Mouse (Mus musculus): ENCODE measurements around the gene Notch2. TPM values are rescaled to one million over a fixed set of nuclear protein-coding genes. Genes with fewer than 3 reads are reported as not detected.

The Notch2 gene
- total and polyA plus RNA-seq, 2 experiments from 2014 or later: 8.1 to 28.4 TPM

- Histone ChIP-seq H3K27ac (ENCODE audit: low read depth, low read length) (no peak overlapping the region), H3K9me3 (ENCODE audit: low read length) (no peaks in the 10 kb centered on the region), H3K36me3 (ENCODE audit: insufficient read depth) (no peaks in the 10 kb centered on the region), H3K4me1 (ENCODE audit: insufficient read depth) (no peaks in the 10 kb centered on the region), H3K9ac (no peak overlapping the region), H3K4me3 (ENCODE audit: low read depth, low read length) (no peak overlapping the region), H3K4me2 (ENCODE audit: low read depth) (no peak overlapping the region), H3K27me3 (ENCODE audit: insufficient read depth, low read length) (no peaks in the 10 kb centered on the region)
- WGBS: 86% methylated on average over 4 of the region's 4 CpGs
- DNase-seq: no peak
- TF ChIP-seq CTCF (IDR thresholded peaks at IDR 0.05; ENCODE audit: low read depth): no peak
- no peak for ATAC-seq
These were observed 40.6 kb upstream of the Notch2 start for GRCm38 (mm10) chr3:97972707-97973106.

- H3K36me3 ChIP-seq (ENCODE audit: insufficient read depth): no peaks in the 10 kb centered on the region
- H3K4me2 ChIP-seq (ENCODE audit: low read depth): no peak overlapping the region
- no peaks in the 10 kb centered on the region for H3K9me3 ChIP-seq (ENCODE audit: low read length)
- H3K4me1 ChIP-seq (ENCODE audit: insufficient read depth): no peaks in the 10 kb centered on the region
- ATAC-seq (no peak), DNase-seq (no peak)
- no peak overlapping the region for H3K4me3 ChIP-seq (ENCODE audit: low read depth, low read length)
- 30% methylated on average over 2 of the region's 2 CpGs for WGBS
- no peaks in the 10 kb centered on the region for H3K27me3 ChIP-seq (ENCODE audit: insufficient read depth, low read length)
- no peak overlapping the region for H3K9ac ChIP-seq
- no peak overlapping the region for H3K27ac ChIP-seq (ENCODE audit: low read depth, low read length)
- TF ChIP-seq CTCF (IDR thresholded peaks at IDR 0.05; ENCODE audit: low read depth): no peak
These were observed 40.0 kb upstream of the Notch2 start for GRCm38 (mm10) chr3:97973306-97973705.

GRCm38 (mm10) chr3:97974197-97974770 is 39.0 kb upstream of the Notch2 start:
- no peaks in the 10 kb centered on the region for H3K36me3 ChIP-seq (ENCODE audit: insufficient read depth)
- no peak for ATAC-seq
- no peaks in the 10 kb centered on the region for H3K4me1 ChIP-seq (ENCODE audit: insufficient read depth)
- H3K27me3 ChIP-seq (ENCODE audit: insufficient read depth, low read length): no peaks in the 10 kb centered on the region
- DNase-seq: no peak
- no peak overlapping the region for H3K27ac ChIP-seq (ENCODE audit: low read depth, low read length)
- 92% methylated on average over 6 of the region's 6 CpGs for WGBS
- no peak overlapping the region for H3K4me2 ChIP-seq (ENCODE audit: low read depth)
- no peak overlapping the region for H3K9ac ChIP-seq
- no peak for TF ChIP-seq CTCF (IDR thresholded peaks at IDR 0.05; ENCODE audit: low read depth)
- H3K9me3 ChIP-seq (ENCODE audit: low read length): no peaks in the 10 kb centered on the region
- H3K4me3 ChIP-seq (ENCODE audit: low read depth, low read length): no peak overlapping the region

- Histone ChIP-seq H3K9ac (no peak overlapping the region), H3K27ac (ENCODE audit: low read depth, low read length) (no peak overlapping the region), H3K27me3 (ENCODE audit: insufficient read depth, low read length) (no peaks in the 10 kb centered on the region), H3K4me2 (ENCODE audit: low read depth) (no peak overlapping the region), H3K36me3 (ENCODE audit: insufficient read depth) (no peaks in the 10 kb centered on the region), H3K9me3 (ENCODE audit: low read length) (no peaks in the 10 kb centered on the region), H3K4me1 (ENCODE audit: insufficient read depth) (no peaks in the 10 kb centered on the region), H3K4me3 (ENCODE audit: low read depth, low read length) (no peak overlapping the region)
- WGBS: 65% methylated on average over 6 of the region's 6 CpGs
- ATAC-seq (no peak), DNase-seq (no peak)
- no peak for TF ChIP-seq CTCF (IDR thresholded peaks at IDR 0.05; ENCODE audit: low read depth)
These were observed 36.6 kb upstream of the Notch2 start for GRCm38 (mm10) chr3:97976706-97977105.

- DNase-seq: no peak
- H3K4me2 ChIP-seq (ENCODE audit: low read depth): no peak overlapping the region
- TF ChIP-seq CTCF (IDR thresholded peaks at IDR 0.05; ENCODE audit: low read depth): no peak
- WGBS: 76% methylated on average over 2 of the region's 2 CpGs
- H3K27ac ChIP-seq (ENCODE audit: low read depth, low read length): no peak overlapping the region
- H3K27me3 ChIP-seq (ENCODE audit: insufficient read depth, low read length): no peaks in the 10 kb centered on the region
- no peak overlapping the region for H3K4me3 ChIP-seq (ENCODE audit: low read depth, low read length)
- no peaks in the 10 kb centered on the region for H3K4me1 ChIP-seq (ENCODE audit: insufficient read depth)
- no peaks in the 10 kb centered on the region for H3K9me3 ChIP-seq (ENCODE audit: low read length)
- no peak for ATAC-seq
- H3K36me3 ChIP-seq (ENCODE audit: insufficient read depth): no peaks in the 10 kb centered on the region
- H3K9ac ChIP-seq: no peak overlapping the region
These were observed 34.6 kb upstream of the Notch2 start for GRCm38 (mm10) chr3:97978710-97979109.

GRCm38 (mm10) chr3:97980683-97981327 is 32.5 kb upstream of the Notch2 start:
- no peak overlapping the region for H3K9ac ChIP-seq
- H3K36me3 ChIP-seq (ENCODE audit: insufficient read depth): no peaks in the 10 kb centered on the region
- ATAC-seq (no peak), DNase-seq (no peak)
- TF ChIP-seq CTCF (IDR thresholded peaks at IDR 0.05; ENCODE audit: low read depth): no peak
- no peaks in the 10 kb centered on the region for H3K4me1 ChIP-seq (ENCODE audit: insufficient read depth)
- no peaks in the 10 kb centered on the region for H3K27me3 ChIP-seq (ENCODE audit: insufficient read depth, low read length)
- no peak overlapping the region for H3K4me3 ChIP-seq (ENCODE audit: low read depth, low read length)
- no peak overlapping the region for H3K4me2 ChIP-seq (ENCODE audit: low read depth)
- H3K9me3 ChIP-seq (ENCODE audit: low read length): no peaks in the 10 kb centered on the region
- 95% methylated on average over 8 of the region's 8 CpGs for WGBS
- H3K27ac ChIP-seq (ENCODE audit: low read depth, low read length): no peak overlapping the region

GRCm38 (mm10) chr3:97981376-97981906 is 31.9 kb upstream of the Notch2 start:
- H3K9me3 ChIP-seq (ENCODE audit: low read length): no peaks in the 10 kb centered on the region
- no peak overlapping the region for H3K9ac ChIP-seq
- no peak overlapping the region for H3K27ac ChIP-seq (ENCODE audit: low read depth, low read length)
- H3K4me1 ChIP-seq (ENCODE audit: insufficient read depth): no peaks in the 10 kb centered on the region
- DNase-seq: no peak
- no peak for ATAC-seq
- 95% methylated on average over 3 of the region's 3 CpGs for WGBS
- no peaks in the 10 kb centered on the region for H3K36me3 ChIP-seq (ENCODE audit: insufficient read depth)
- no peak overlapping the region for H3K4me3 ChIP-seq (ENCODE audit: low read depth, low read length)
- H3K4me2 ChIP-seq (ENCODE audit: low read depth): no peak overlapping the region
- H3K27me3 ChIP-seq (ENCODE audit: insufficient read depth, low read length): no peaks in the 10 kb centered on the region
- TF ChIP-seq CTCF (IDR thresholded peaks at IDR 0.05; ENCODE audit: low read depth): no peak
